ENCODE assay signal across 12 mouse cellular contexts in the genomic region with DNA sequence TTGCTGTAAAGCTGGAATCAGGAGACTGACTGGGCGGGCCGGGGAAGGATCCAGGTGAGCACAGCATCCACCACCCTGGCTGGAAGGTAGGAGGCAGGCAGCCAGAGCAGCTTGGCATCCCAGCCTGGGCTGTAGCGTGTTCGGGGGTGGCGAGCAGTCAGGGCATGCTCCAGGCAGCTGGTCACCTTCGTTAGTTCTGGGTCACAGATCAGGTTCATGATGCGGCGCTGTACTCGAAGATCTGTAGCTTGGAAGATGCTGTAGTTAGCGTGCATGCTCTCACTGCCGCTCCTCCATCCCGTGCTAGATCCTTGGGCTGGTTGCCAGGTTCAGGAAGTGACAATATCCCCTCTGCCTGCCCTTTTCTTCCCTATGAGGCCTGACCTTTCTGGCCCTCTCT. TPM values are rescaled to one million over a fixed set of nuclear protein-coding genes. Genes with fewer than 3 reads are reported as not detected.
DNase-seq lines count a peak whose midpoint lies in the region; ATAC-seq lines count a peak whose summit lies in the region.
"Had no signal": no experiment of that assay in that cellular context is flagged by ENCODE, and none has a peak within 500 bp of the region (broad histone marks: within the 10 kb centered on the region; RNA-seq: fewer than 3 reads in every experiment).

No protein-coding gene starts in this region.

- peaks cover 12% of the 10 kb centered on the region for H3K4me1 ChIP-seq in hindbrain, embryonic 16.5 days (ENCODE audit: control insufficient read depth, insufficient read depth, low read depth, low read length)
- H3K4me1 ChIP-seq in hindbrain, embryonic 10.5 days (replicated peaks), result peaks cover 59% of the 10 kb centered on the region

- ATAC-seq in cerebellum, adult (ENCODE audit: insufficient number of reproducible peaks, low FRiP score, low TSS enrichment), result no peak
- ATAC-seq in hindbrain, embryonic 16.5 days, result 0 out of 2 replicates have a peak, but pooled peaks have one; percentile 5

- no peak overlapping the region for H3K4me3 ChIP-seq in hindbrain, embryonic 16.5 days (ENCODE audit: low read length)
- H3K4me3 ChIP-seq in hindbrain, embryonic 10.5 days, result no peak overlapping the region
- H3K4me3 ChIP-seq: heart, embryonic 15.5 days; hindbrain, embryonic 15.5 days; liver, embryonic 13.5 days; midbrain, embryonic 10.5 days had no signal

- H3K36me3 ChIP-seq in hindbrain, embryonic 16.5 days (ENCODE audit: control insufficient read depth, insufficient read depth, low read length), result no peaks in the 10 kb centered on the region; the same call in 1 of the 2 replicates
- peaks cover 62% of the 10 kb centered on the region for H3K36me3 ChIP-seq in hindbrain, embryonic 10.5 days
- H3K36me3 ChIP-seq: hindbrain, embryonic 15.5 days had no signal

- peak; percentile 63 to 64 for DNase-seq in cerebellum, postnatal 10 days
- DNase-seq in hindbrain, embryonic 10.5 days (ENCODE audit: low spot score), result no peak
- peak; percentile 40 for DNase-seq in right cerebral cortex, postnatal 10 days (ENCODE audit: low spot score in 2 of 2)
- no peak for DNase-seq in right cerebral cortex, adult 2 months (ENCODE audit: low spot score in 2 of 2)
- DNase-seq in retina, postnatal 1 day, result no peak

- H3K9ac ChIP-seq in hindbrain, embryonic 16.5 days (ENCODE audit: low read depth, low read length), result no peak overlapping the region
- H3K9ac ChIP-seq: forebrain, postnatal 0 days; heart, embryonic 15.5 days; hindbrain, embryonic 15.5 days; liver, embryonic 13.5 days had no signal

- 74% methylated on average over 12 of the region's 12 CpGs for WGBS in hindbrain, embryonic 16.5 days
- WGBS in hindbrain, embryonic 10.5 days, result 87% methylated on average over 12 of the region's 12 CpGs

- no peak overlapping the region for H3K4me2 ChIP-seq in hindbrain, embryonic 16.5 days (ENCODE audit: low read length)
- H3K4me2 ChIP-seq: heart, embryonic 15.5 days; hindbrain, embryonic 15.5 days; liver, embryonic 13.5 days had no signal

- H3K9me3 ChIP-seq in hindbrain, embryonic 16.5 days (ENCODE audit: control insufficient read depth, low read length), result no peaks in the 10 kb centered on the region
- H3K9me3 ChIP-seq in hindbrain, embryonic 10.5 days, result no peaks in the 10 kb centered on the region
- H3K9me3 ChIP-seq: heart, embryonic 15.5 days; hindbrain, embryonic 15.5 days; liver, embryonic 13.5 days; midbrain, embryonic 10.5 days had no signal

- H3K27ac ChIP-seq in hindbrain, embryonic 16.5 days (ENCODE audit: low read depth, low read length), result no peak overlapping the region
- H3K27ac ChIP-seq in hindbrain, embryonic 10.5 days, result no peak overlapping the region
- H3K27ac ChIP-seq: liver, embryonic 13.5 days; midbrain, embryonic 10.5 days had no signal

- H3K27me3 ChIP-seq in hindbrain, embryonic 16.5 days (replicated peaks; ENCODE audit: control insufficient read depth, insufficient read depth, low read length), result no peaks in the 10 kb centered on the region
- peaks cover 15% of the 10 kb centered on the region; the same call in 1 of the 2 replicates for H3K27me3 ChIP-seq in hindbrain, embryonic 10.5 days (ENCODE audit: insufficient read depth, poor library complexity, severe bottlenecking)
- H3K27me3 ChIP-seq: heart, embryonic 15.5 days; hindbrain, embryonic 15.5 days had no signal

RNA-seq across cellular contexts. Expression of gene Rdh5, which starts 9.0 kb away (rescaled TPM):
- 29.6 and 30.0 TPM in 2 replicates for polyA plus RNA-seq in hindbrain, embryonic 16.5 days (2015; fragmentation: Nextera tagmentation; extraction: Ambion mirVana)
- 15.8 and 18.7 TPM in 2 replicates for polyA plus RNA-seq in hindbrain, embryonic 10.5 days (2016; fragmentation: Nextera tagmentation; extraction: Ambion mirVana)

RNA-seq across cellular contexts. Expression of gene Bloc1s1, which starts 10.1 kb away (rescaled TPM):
- 247 and 278 TPM in 2 replicates for polyA plus RNA-seq in hindbrain, embryonic 16.5 days (2015; fragmentation: Nextera tagmentation; extraction: Ambion mirVana)
- 229 and 285 TPM in 2 replicates for polyA plus RNA-seq in hindbrain, embryonic 10.5 days (2016; fragmentation: Nextera tagmentation; extraction: Ambion mirVana)

RNA-seq across cellular contexts. Expression of gene Cd63, which starts 12.9 kb away (rescaled TPM):
- polyA plus RNA-seq in hindbrain, embryonic 16.5 days (2015; fragmentation: Nextera tagmentation; extraction: Ambion mirVana), result 322 and 343 TPM in 2 replicates
- polyA plus RNA-seq in hindbrain, embryonic 10.5 days (2016; fragmentation: Nextera tagmentation; extraction: Ambion mirVana), result 240 and 253 TPM in 2 replicates

RNA-seq across cellular contexts. Expression of gene Itga7, which starts 19.9 kb away (rescaled TPM):
- 12.7 and 12.8 TPM in 2 replicates for polyA plus RNA-seq in hindbrain, embryonic 16.5 days (2015; fragmentation: Nextera tagmentation; extraction: Ambion mirVana)
- polyA plus RNA-seq in hindbrain, embryonic 10.5 days (2016; fragmentation: Nextera tagmentation; extraction: Ambion mirVana), result 3.7 and 4.0 TPM in 2 replicates

RNA-seq across cellular contexts. Expression of gene Gdf11, which starts 22.2 kb away (rescaled TPM):
- polyA plus RNA-seq in hindbrain, embryonic 16.5 days (2015; fragmentation: Nextera tagmentation; extraction: Ambion mirVana), result 5.8 and 6.5 TPM in 2 replicates
- 8.9 and 11.1 TPM in 2 replicates for polyA plus RNA-seq in hindbrain, embryonic 10.5 days (2016; fragmentation: Nextera tagmentation; extraction: Ambion mirVana)

Comparison
In these comparisons a context has a peak if more than half of its experiments do, and no peak if none do; other contexts are left out.
1. DNase-seq: peak in cerebellum, postnatal 10 days (2 of 2) and right cerebral cortex, postnatal 10 days (2 of 2); none in hindbrain, embryonic 10.5 days (single experiment), right cerebral cortex, adult 2 months (0 of 2) and retina, postnatal 1 day (single experiment).